Mouse (Mus musculus): ENCODE measurements around the gene Gm9918.
"Not testable (repeated sequence)": the region's sequence is repeated elsewhere in the genome, so short reads cannot be mapped to it uniquely, and the experiment has no call there.

The Gm9918 gene

DNA sequence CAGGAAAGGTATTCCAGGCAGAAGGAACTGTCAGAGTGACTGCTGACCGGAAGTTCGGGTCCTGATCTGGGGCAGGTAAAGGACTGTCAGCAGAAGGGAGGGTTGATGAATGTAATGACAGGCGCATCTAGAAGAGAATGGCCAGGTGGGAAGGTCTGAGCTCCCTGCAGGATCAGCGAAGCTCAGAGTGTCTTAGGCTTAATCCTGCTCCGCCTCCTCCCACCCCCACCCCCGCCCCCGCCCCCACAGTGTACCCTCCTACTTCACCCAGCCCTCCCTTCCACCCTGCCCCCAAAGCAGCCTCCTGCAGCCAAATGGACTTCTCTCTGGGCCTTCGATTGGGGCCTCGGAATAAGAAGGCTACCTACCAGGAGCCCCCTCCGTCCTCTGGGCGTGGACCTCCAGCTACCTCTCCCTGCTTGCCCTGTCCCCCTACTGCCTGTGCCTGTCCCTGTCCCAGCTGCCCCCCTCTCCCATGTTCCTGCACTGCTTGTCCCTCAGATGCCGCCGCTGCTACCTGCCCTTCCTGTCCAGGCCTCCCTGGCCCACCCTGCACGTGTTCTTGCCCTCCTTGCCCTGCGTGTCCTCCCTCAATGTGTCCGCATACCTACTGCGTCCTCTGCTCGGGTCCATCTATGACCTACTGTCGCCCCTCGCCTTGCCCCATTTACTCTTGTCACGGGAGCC lies at the start of gene Gm9918:
Gene Gm9918, plus strand, starts transcription at position 290 of the 687 bp plus-strand sequence.
- DNase-seq, result no peak

DNA sequence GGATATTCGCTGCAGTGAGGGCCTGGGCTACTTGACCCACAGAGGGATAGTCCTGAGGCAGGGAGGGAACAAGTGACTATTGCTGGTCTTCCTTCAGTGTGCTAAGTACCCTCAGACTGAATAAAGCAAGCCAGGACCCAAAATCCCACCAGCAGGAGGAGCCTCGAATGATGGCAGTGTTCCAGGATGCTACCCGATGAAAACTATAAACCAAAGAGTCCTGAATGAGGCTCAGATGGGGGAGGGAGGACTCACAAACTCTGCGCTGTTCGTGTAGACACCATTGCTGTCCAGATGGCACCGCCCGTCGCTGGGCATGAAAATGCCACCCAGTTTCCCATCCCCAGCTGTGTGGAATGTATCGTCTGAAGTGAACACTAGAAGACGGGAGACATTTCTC lies 48.0 kb upstream of the Gm9918 start:
- DNase-seq, result no peak

DNA sequence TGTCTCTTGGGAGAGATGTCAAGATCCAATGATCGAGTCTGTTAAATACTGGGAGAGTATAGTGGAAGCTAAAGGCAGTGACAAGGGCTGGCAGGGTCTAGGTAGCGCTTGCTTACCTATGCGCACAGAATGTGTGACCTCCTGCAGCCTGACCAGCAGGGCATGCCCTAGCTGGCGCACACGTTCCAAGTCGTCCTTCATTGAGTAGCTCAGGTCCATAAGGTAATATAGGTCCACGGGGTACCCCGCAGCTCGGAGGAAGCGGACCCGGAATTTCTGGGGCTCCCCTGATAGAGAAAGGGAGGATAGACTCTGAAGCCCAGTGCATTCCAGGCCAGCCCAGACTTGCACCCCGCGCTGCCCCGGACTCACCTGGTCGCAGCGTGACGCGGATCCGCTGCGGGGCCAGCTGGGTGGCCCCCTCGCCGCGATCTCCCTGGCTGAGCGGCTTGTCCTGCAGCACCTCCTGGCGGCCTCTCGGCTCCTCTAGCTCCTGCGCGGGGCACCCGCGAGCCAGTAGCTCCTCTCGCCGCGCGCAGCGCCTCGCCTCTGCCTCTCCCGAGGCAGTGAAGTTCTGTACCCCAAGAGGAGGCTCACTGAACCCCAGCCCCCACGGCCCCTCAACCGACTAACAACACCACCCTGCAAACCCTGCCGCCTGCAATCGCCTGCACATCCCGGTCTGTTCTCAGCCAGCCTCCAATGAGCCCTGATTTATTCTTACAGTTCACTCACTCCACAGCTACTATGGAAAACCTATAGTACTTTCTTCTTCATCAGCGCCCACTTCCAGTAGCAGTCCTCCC lies 46.0 kb upstream of the Gm9918 start:
- DNase-seq, result peak; percentile 85 to 88

DNA sequence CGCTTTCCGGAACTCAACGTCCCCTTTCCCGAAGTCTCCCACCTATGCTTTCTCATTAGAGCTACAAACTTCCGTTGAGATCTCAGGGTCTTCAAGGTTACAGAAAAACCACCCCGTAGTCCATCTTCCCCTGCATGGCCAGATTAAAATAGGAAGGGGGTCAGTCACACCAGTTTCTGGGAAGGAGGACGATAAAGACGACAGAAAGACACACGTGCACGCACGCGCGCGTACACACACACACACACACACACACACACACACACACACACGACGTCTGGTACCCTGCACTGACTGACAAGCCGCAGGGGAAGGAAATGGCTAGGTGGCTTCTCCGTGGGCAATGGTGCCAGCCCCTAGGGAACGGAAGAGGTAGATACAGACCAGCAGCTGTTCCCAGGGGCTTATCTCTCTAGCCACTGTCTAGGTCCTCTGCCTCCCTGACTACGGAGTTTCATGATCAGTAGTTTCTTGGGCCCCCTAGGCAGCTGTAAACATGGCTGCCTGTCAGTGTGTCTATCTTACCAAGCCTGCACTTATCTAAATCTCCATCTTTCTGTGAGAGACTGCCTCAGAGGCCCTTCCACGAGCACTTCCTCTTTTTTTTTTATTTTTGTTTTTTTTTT lies 45.3 kb upstream of the Gm9918 start:
- DNase-seq, result no peak

DNA sequence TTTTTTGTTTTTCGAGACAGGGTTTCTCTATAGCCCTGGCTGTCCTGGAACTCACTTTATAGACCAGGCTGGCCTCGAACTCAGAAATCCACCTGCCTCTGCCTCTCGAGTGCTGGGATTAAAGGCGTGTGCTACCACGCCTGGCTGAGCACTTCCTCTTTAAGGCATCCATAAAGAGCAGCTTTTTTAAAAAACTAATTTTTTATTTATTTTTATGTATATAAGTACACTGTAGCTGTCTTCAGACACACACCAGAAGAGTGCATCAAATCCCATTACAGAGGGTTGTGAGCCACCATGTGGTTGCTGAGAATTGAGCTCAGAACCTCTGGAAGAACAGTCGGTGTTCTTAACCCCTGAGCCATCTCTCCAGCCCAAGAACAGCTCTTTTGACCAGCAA lies 44.7 kb upstream of the Gm9918 start:
- DNase-seq, result not testable (repeated sequence)

DNA sequence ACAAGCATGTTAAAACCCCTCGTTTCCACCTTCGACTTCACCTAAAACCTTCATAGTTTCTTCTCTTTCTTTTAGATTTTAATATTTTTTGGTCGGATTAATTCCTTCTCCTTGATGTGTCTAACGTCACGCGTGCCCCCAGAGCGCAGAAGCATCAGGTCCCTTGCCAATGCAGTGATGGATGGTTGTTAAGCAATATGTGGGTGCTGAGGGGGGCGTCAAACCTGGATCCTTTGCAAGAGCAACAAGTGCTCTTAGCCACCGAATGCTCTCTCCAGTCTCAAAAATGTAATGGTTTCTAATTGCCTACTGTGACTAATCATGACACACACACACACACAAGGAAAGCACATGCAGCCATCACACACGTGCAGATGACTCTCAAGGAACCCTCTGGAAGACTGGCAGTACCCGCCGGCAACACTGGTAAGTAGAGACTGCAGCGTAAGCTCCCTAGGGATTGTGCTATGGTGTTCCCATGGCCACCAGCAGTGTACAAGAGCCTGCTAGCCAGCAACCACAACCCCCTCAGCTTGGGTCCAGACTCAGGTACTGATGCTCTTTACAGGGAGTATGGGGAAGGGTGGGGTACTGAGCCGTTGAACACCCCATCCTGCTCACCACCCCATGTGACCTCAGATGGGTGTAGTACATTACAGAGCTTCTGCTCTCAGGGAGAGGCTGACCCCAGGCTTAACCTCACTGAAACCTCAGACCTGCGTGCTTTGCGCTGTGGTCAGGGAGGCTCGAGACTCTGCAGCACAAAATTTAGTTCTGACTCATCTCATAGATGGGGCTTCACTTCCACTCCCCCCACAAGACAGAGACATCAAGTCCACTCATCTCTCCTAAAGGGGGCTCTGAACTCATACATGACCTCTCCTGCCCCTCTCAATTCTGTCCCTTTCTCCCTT lies 39.7 kb upstream of the Gm9918 start:
- no peak for DNase-seq

DNA sequence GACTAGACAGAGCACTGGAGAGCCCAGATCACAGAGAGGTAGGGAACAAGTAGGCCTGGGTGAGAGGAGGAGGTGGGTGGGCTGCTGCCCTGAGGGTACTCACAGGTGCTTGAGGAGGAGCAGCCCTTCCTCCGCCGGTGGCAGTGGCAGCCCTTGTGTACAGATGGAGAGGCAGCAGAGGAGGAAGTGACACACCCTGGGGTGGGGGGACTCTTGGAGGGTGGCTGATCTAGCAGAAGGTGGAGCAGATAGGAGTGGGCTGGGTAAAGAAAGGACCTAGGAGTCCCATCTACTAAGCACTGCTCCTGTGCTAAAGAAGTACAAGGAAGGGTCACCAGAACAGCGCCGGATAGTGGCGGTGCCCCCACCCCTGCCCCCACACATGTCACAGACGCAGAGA lies 38.6 kb upstream of the Gm9918 start, which contains the start of gene Itgb7:
Gene Itgb7, minus strand, starts transcription at position 197 of the 400 bp plus-strand sequence.
- DNase-seq, result peak; percentile 46 to 58

DNA sequence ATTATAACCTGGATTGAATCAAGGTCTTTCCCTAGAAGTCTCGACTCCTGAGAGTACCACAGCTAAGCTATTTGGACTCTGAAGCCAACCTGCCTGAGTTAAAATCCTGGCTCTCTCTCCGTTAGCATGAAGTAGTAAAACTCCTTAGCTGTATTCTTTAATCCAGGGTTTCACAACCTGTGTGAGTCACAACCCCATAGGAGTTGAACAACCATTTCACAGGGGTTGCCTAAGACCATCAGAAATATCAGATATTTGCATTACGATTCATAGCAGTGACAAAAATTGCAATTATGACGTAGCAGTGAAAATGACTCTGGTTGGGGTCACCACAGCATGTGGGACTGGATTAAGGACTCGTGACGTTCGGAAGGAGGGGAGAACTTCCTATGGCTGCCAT lies 37.6 kb upstream of the Gm9918 start:
- DNase-seq, result no peak

DNA sequence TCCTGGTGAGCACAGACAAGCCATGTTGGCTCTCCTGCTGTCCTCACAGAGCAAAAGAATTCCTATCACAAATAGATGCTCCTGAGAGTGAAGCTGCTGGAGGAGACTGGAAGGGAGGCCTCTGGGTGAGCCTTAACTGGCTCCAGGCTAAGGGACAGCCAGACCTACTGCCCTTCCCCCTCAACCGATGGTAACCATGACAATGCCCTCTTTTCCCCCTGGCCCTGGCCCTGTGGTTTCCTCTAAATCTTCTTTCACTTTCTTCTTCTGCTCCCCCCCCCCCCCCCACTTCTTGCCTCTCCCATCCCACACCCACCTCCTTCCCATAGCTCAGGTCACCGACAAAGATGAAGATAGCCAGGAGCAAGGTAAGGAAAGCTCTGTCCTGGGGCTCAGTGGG lies 36.5 kb upstream of the Gm9918 start:
- DNase-seq, result no peak

DNA sequence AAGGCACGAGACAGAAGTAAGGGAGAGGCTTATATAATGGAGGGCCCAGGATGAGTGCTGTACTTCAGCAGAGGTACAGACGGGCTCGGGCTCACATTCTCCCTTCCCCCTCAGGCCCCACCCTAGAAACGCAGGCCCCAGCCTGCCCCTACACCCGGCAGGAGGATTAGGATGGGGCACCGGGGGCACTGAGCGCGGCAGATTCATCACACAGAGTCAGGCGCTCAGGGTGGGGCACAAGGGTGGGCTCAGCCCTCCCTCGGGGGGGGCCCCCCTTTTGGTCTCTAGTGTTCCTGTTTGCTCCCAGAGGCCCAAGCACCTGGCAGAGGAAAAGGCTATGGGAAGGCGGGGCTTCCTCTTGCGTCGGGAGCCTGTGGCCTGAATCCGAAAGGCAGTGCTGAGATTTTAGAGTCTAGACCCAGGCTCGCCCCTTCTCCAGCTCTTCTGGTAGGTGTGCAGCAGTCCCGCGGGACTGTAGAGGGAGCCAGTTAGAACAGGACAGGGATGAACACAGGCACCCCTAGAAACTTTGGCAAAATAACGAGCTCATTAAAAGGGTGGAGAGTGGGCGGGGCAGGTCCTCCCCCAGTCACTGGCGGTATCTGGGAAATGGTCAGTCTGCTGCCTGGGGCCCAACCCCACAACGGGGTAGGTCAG lies 34.9 kb upstream of the Gm9918 start:
- peak; percentile 55 to 71 for DNase-seq

DNA sequence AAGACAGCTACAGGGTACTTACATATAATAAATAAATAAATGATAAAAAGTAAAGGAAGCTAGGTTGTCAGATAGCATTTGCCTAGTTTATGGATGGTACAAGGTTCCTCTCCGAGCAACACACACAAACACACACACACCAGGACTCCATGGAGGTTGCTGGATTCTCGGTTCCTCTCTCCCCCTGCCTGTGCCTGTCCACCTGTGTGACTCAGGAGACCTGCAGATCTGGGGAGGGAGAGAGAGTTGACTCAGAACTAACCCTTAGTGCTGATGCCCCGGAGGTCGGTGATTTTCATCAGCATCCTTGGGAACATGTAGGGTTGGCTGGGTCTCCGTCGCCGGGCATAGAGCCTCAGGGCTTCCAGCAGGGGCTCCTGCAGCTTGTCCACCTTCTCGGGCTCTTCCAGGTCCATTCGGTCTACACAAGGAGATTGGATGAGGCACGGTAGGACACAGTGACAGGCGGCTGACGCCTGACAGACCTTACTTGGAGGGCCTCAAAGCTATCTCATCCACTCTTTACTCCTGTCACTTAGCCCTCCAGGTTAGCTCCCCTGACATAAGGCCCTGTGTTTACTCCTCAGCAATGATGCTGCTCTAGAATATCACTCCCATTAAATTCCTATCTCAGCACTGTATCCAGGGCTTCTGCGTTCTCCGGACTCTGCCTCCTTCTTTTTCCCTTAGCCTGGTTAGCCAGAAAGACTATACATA lies 31.7 kb upstream of the Gm9918 start:
- DNase-seq, result no peak

DNA sequence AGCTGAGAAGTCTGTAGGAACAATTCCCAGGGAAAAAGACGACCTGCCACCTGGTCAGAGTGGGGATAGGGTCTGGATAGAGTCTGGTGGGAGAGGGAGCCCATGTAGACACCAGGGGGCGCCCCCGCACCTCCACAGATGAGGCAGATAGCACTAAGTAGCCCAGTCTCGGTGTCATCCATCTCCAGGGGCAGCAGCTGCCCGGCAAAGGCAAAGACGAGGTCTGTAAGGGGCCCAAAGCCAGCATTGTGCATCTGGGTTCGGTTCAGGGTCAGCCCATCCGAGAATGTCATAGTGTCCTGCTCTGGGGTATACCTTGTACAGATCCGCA lies 31.1 kb upstream of the Gm9918 start:
- peak; percentile 85 to 88 for DNase-seq

DNA sequence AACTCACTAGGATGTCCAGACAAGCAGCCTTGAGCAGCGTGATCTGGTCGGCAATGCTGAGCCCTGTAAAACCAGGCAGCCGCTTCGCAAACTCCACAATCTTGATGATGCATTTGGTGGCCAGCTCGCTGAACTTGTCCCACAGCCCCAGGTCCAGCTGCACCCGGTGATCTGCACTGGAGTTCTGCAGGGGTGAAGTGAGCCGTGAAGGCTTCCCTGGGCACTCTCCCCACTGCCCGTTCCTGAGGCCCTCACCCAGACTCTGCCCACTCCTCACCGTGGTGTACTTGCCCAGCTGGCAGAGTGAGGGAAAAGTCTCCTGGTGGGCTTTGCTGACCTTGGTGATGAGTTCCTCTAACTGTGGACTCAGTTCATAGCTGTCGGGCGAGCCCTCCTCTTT lies 30.5 kb upstream of the Gm9918 start:
- no peak for DNase-seq

DNA sequence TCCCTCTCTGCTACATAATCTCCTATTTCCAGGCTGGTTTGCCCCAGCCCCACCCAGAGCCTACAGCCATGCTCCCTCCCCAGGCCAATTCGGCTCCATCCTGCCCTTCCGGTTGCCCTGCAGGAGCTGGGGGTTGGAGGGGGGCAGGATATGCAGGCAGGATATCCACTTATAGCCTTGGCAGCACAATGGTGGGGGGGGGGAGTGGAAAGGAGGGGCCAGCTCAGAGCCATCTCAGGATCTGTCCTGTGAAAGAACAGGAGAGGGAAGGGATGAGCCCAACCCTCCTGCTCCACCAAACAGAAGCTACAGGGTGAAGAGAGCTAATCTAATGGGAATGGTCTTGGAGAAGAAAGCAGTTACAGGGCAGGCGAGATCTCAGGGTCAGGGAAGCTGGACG lies 29.8 kb upstream of the Gm9918 start:
- peak; percentile 67 to 84 for DNase-seq

DNA sequence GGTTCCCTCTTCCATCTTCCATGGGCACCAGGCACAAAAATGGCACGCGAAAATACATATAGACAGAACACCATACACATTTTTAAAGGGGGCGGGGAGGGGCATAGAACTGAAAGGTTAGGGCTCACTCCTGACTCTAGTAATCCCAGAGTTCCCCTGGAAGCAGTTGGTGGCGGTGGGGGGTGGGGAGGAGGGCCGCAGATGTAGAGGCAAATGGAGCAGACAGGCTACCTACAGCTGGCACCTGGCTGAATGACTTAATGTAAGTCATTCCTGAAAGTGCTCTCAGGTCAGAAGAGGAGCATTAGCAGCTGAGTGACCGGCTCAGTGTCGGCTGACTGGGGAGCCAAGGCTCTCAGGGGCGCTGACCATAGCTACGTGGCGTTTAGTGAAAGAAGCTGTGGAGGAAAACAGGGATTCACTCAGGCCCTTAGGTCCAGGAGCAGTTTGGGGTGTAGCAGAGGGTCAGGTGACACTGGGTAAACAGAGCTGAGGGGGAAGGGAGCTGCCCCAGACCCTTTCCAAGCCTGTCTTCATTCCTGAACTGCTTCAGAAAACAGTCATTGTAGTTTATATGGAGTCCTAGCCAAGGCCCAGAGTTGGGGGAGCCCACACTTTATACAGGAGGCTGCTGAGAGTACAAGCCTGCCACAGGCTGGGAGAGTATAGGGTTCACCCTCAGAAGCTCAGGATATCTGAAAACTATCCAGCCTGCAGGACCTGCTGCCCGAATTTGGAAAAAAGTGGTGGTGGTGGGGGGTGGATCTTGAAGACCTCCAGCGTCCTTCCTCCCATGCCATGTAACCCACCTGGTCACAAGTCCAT lies 27.7 kb upstream of the Gm9918 start:
- no peak for DNase-seq

DNA sequence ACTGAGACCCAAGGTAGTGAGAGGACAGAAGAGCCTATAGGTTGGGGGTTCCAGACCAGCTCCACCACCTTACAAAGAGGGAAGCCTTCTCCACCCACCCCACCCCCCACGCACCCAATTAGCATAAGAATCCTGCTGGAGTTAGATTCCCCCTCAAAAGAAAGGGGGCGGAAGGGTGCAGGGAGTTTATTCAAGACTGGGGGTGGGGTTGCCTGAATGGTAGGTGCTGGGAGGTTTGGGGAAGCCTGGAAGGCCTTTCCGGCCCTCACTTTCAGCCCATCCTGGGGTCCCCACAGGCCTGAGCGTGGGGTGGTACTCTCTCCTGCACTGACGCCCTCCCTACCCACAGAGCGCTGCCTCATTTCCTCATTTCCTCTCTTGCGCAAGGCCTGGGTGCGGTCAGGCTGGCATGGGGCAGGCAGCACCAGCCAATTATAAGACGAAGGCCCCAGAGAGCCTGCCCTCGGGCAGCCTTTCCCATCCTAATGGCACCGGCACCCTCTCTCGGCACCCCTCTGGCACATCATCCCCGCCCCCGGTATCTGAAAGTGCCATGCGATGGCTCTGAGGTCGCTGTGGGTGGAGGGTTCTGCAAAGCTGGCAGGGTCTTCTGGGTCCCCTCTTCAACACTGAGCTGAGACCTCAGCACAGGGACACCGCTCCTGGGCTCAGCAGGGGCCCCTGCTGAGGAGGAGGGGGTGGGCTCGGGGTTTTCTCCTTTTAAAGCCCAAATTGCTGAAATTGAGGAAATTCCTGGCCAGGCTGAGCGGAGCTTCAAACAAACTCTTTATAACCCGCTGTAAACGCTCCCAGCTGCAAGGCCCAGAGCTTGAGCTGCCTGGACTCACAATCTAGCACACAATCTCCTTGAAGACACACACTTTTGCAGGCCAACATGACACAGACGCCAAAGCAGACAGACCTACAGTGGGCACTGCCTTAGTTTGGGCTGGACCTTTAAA lies 26.9 kb upstream of the Gm9918 start:
- DNase-seq, result peak; percentile 90

DNA sequence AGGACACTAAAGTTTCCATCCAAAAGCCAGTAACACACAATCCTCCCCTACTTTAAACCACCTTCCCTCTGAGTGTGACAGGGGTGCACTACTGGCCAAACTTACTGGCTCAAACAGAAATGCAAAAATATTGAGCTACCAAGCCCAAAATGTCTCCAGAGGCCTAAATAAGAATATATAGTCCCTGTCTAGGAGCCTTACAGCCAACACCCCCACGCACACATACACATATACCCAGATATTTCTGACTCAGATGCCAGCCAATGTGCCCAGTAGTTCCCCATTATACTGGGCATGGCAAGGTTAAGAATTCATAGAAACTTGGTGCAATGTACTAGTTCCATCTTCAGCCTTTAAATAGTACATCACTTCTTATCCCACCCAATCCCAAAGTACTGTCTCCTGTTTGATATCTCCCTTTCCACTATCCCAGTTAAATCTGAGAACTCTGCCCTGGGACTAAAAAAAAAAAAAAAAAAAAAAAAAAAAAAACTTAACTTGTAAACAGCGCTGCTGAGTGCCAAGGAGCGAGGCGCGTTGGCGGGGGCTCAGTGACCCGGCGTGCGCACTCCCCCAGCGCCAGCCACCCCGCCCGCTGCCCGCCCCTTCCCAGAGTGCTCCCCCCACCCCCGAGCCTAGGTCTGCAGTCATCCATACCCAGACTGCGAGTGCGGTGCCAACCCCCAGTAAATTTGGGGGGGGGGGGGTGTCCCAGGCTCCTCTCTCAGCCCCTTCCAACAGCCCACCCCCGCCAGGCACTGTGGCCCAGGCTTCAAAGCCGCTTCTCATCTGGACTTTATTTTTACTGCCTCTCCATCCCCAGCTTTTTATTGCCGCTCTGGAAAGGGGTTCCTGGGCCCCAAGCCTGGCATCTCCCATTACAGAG lies 25.8 kb upstream of the Gm9918 start:
- peak in 1 of 2 experiments; percentile 72 for DNase-seq

DNA sequence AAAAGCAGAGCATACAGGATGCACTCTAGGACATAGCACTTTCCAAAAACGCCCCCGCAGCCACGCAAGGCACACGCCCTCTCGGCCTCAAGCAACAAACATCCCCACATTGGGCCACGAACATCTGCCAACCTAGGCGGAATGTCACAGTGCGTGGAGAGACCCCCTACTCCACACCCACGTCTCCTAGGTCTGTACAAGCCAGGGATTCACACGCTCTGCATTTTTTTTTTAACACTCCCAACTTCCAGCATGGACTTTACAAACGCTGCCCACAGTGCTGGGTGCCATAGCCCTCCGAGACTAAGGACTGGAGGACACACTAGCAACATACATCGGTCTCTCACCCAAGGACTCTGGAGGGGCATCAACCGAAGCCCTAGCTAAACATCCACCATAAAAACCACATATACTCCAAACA lies 24.9 kb upstream of the Gm9918 start:
- peak in 1 of 2 experiments; percentile 46 for DNase-seq
